Mouse (Mus musculus) MEL (cell line): Measurements from ENCODE around the gene S1pr3. TPM values are rescaled to one million over a fixed set of nuclear protein-coding genes. Genes with fewer than 3 reads are reported as not detected.

Experiments
- DNase-seq: peaks from one replicate; pipeline ENCODE4 v3.0.0; 2011; ENCODE audit warnings: low read depth, low spot score
- H3K27ac ChIP-seq: 2 replicates; pipeline ENCODE4 v1.5.1; 2012; ENCODE audit warnings: low read depth, mild to moderate bottlenecking, control low read depth, low read length, moderate library complexity; ENCODE audit not compliant: control insufficient read depth
- H3K27me3 ChIP-seq, 2 experiments: fragments of 150-350 bp in 1 of 2; sonication (generic) in 1 of 2; 2 replicates each; pipeline ENCODE4 v1.6.1; 2012; ENCODE audit warnings: low read length in 2 of 2, mild to moderate bottlenecking in 2 of 2, improper control_type of control experiment in 1 of 2, moderate library complexity in 1 of 2; ENCODE audit not compliant: insufficient read depth in 2 of 2, control insufficient read depth in 1 of 2
- H3K36me3 ChIP-seq, 2 experiments: 2 replicates each; pipeline ENCODE4 v1.6.1; 2012 to 2014; ENCODE audit warnings: low read length in 2 of 2, improper control_type of control experiment in 1 of 2, inconsistent platforms in 1 of 2, mild to moderate bottlenecking in 1 of 2; ENCODE audit not compliant: insufficient read depth in 2 of 2, control insufficient read depth in 1 of 2
- H3K4me1 ChIP-seq, 2 experiments: fragments of 150-350 bp in 1 of 2; sonication (generic) in 1 of 2; 2 replicates each; pipeline ENCODE4 v1.6.1; 2012; ENCODE audit warnings: low read length in 2 of 2, improper control_type of control experiment in 1 of 2, mild to moderate bottlenecking in 1 of 2; ENCODE audit not compliant: insufficient read depth in 2 of 2, control insufficient read depth in 1 of 2
- H3K4me3 ChIP-seq, 2 experiments: fragments of 150-350 bp in 1 of 2; sonication (generic) in 1 of 2; 2 replicates each; pipeline ENCODE4 v1.5.1; 2012; ENCODE audit warnings: low read depth in 2 of 2, low read length in 2 of 2, mild to moderate bottlenecking in 2 of 2, moderate library complexity in 2 of 2, control low read depth in 1 of 2, improper control_type of control experiment in 1 of 2; ENCODE audit not compliant: control insufficient read depth in 1 of 2, insufficient read depth in 1 of 2
- H3K79me2 ChIP-seq: 2 replicates; pipeline ENCODE4 v1.6.1; 2012; ENCODE audit warnings: mild to moderate bottlenecking, low read length, moderate library complexity; ENCODE audit not compliant: control insufficient read depth, poor library complexity, insufficient read depth
- H3K9ac ChIP-seq: 2 replicates; pipeline ENCODE4 v1.6.1; 2012; ENCODE audit warnings: low read depth, mild to moderate bottlenecking, control low read depth, low read length, moderate library complexity; ENCODE audit not compliant: control insufficient read depth, poor library complexity, severe bottlenecking
- H3K9me3 ChIP-seq: fragments of 150-350 bp; sonication (generic); replicated peaks from 2 replicates; pipeline ENCODE4 v1.6.1; 2012; ENCODE audit warnings: mild to moderate bottlenecking, low read length, improper control_type of control experiment, moderate library complexity; ENCODE audit not compliant: insufficient read depth
- BHLHE40 ChIP-seq: IDR thresholded peaks from 2 replicates; pipeline ENCODE4 v1.6.1; 2012; ENCODE audit warnings: low read depth, mild to moderate bottlenecking, inconsistent platforms, low read length, improper control_type of control experiment, borderline replicate concordance
- CHD2 ChIP-seq: IDR thresholded peaks from 2 replicates; pipeline ENCODE4 v1.6.1; 2011; ENCODE audit warnings: low read length, improper control_type of control experiment
- E2F4 ChIP-seq: IDR thresholded peaks from 2 replicates; pipeline ENCODE4 v1.6.1; 2011; ENCODE audit warnings: low read depth, low read length, improper control_type of control experiment, borderline replicate concordance
- ELF1 ChIP-seq: IDR thresholded peaks from 2 replicates; pipeline ENCODE4 v1.6.1; 2014; ENCODE audit warnings: low read depth, mild to moderate bottlenecking, inconsistent platforms, low read length, improper control_type of control experiment, moderate library complexity
- EP300 ChIP-seq, 2 experiments: IDR thresholded peaks; 2 replicates each; pipeline ENCODE4 v1.6.1; 2011; ENCODE audit warnings: improper control_type of control experiment in 2 of 2, low read length in 2 of 2, low read depth in 1 of 2, mild to moderate bottlenecking in 1 of 2
- HCFC1 ChIP-seq: IDR thresholded peaks from 2 replicates; pipeline ENCODE4 v1.6.1; 2012; ENCODE audit warnings: low read depth, mild to moderate bottlenecking, inconsistent platforms, low read length, improper control_type of control experiment, moderate library complexity
- JUND ChIP-seq: IDR thresholded peaks from 2 replicates; pipeline ENCODE4 v1.6.1; 2011; ENCODE audit warnings: low read depth, mild to moderate bottlenecking, improper control_type of control experiment, low read length
- MAFK ChIP-seq: IDR thresholded peaks from 2 replicates; pipeline ENCODE4 v1.6.1; 2011; ENCODE audit warnings: low read depth, mild to moderate bottlenecking, low read length, improper control_type of control experiment, borderline replicate concordance
- MAZ ChIP-seq: IDR thresholded peaks from 2 replicates; pipeline ENCODE4 v1.6.1; 2012; ENCODE audit warnings: low read depth, mild to moderate bottlenecking, inconsistent platforms, low read length, improper control_type of control experiment
- MXI1 ChIP-seq: IDR thresholded peaks from 2 replicates; pipeline ENCODE4 v1.6.1; 2011; ENCODE audit warnings: mild to moderate bottlenecking, low read depth, low read length, improper control_type of control experiment
- MYB ChIP-seq: IDR thresholded peaks from 2 replicates; pipeline ENCODE4 v1.6.1; 2011; ENCODE audit warnings: mild to moderate bottlenecking, low read depth, low read length, improper control_type of control experiment
- MYC ChIP-seq: IDR thresholded peaks from 2 replicates; pipeline ENCODE4 v1.6.1; 2011; ENCODE audit warnings: low read depth, mild to moderate bottlenecking, low read length, improper control_type of control experiment, moderate library complexity
- NELFE ChIP-seq: IDR thresholded peaks from 2 replicates; pipeline ENCODE4 v1.6.1; 2011; ENCODE audit warnings: low read depth, low read length, improper control_type of control experiment
- POLR2AphosphoS2 ChIP-seq: IDR thresholded peaks from 2 replicates; pipeline ENCODE4 v1.6.1; 2011; ENCODE audit warnings: low read length, improper control_type of control experiment
- POLR2AphosphoS5 ChIP-seq: IDR thresholded peaks from 2 replicates; pipeline ENCODE4 v1.6.1; 2012; ENCODE audit warnings: low read depth, borderline replicate concordance, mild to moderate bottlenecking, inconsistent platforms, low read length, moderate library complexity, mixed read lengths
- RAD21 ChIP-seq: IDR thresholded peaks from 2 replicates; pipeline ENCODE4 v1.6.1; 2011; ENCODE audit warnings: mild to moderate bottlenecking, low read depth, low read length, improper control_type of control experiment
- SIN3A ChIP-seq: IDR thresholded peaks from 2 replicates; pipeline ENCODE4 v1.6.1; 2012; ENCODE audit warnings: low read length, improper control_type of control experiment, inconsistent platforms
- SMC3 ChIP-seq: IDR thresholded peaks from 2 replicates; pipeline ENCODE4 v1.6.1; 2011; ENCODE audit warnings: low read depth, low read length, improper control_type of control experiment
- TAL1 ChIP-seq: IDR thresholded peaks from 2 replicates; pipeline ENCODE4 v1.6.1; 2012; ENCODE audit warnings: mild to moderate bottlenecking, inconsistent platforms, low read length, moderate library complexity, mixed read lengths
- TBP ChIP-seq: IDR thresholded peaks from 2 replicates; pipeline ENCODE4 v1.8.0; 2011; ENCODE audit warnings: low read depth, low read length, improper control_type of control experiment
- UBTF ChIP-seq: IDR thresholded peaks from 2 replicates; pipeline ENCODE4 v1.6.1; 2012; ENCODE audit warnings: low read depth, mild to moderate bottlenecking, inconsistent platforms, low read length, improper control_type of control experiment, moderate library complexity, borderline replicate concordance; ENCODE audit not compliant: insufficient read depth
- USF2 ChIP-seq, 2 experiments: IDR thresholded peaks; 2 replicates each; pipeline ENCODE4 v1.6.1; 2011 to 2012; ENCODE audit warnings: improper control_type of control experiment in 2 of 2, low read length in 2 of 2, borderline replicate concordance in 1 of 2, inconsistent platforms in 1 of 2, low read depth in 1 of 2, mild to moderate bottlenecking in 1 of 2; ENCODE audit not compliant: insufficient read depth in 1 of 2
- ZC3H11A ChIP-seq: IDR thresholded peaks from 2 replicates; pipeline ENCODE4 v1.6.1; 2012; ENCODE audit warnings: low read depth, mild to moderate bottlenecking, inconsistent platforms, low read length, improper control_type of control experiment
- ZKSCAN1 ChIP-seq: IDR thresholded peaks from 2 replicates; pipeline ENCODE4 v1.6.1; 2012; ENCODE audit warnings: low read depth, mild to moderate bottlenecking, inconsistent platforms, low read length, improper control_type of control experiment, moderate library complexity
- polyA plus RNA-seq, 2 experiments: library from polyadenylated mRNA; stranded (reverse) in 1 of 2; unstranded in 1 of 2; fragments of >175 nt in 1 of 2; fragments of >200 nt in 1 of 2; gene quantifications; 2 replicates each; pipeline versions ENCODE4 v1.2.1 to v1.2.4; 2012; ENCODE audit warnings: low replicate concordance in 2 of 2, low read depth in 1 of 2; ENCODE audit not compliant: insufficient read length in 2 of 2, insufficient read depth in 1 of 2, missing spikeins in 1 of 2
- total RNA-seq: library from RNA; depleted of rRNA; stranded (reverse); fragments of 300-350 nt; gene quantifications from 2 replicates; pipeline ENCODE4 v1.2.3, GENCODE M21; 2012

S1pr3 gene
- total and polyA plus RNA-seq, 3 experiments, result not detected

DNA sequence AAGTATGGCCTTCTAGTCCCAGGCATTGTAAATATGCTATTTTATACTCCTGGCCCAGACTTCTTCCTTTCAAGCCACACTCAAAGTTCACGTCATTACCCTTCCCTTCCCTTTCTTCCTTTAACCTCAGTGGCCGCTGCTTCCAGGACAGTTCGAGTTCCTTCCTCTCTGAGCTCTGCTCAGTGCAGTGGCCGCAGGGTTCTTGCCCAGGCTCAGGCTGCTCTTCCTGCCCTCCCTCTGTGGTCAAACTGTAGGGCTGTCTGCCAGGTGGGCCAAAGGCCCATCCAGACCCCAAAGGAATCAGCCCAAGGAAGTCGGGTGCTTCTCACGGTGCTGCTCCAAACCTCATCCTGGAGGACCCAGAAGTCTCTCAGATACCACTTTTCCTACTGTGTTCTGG, 9.4 kb downstream of the S1pr3 start:
- H3K4me3 ChIP-seq, result no peak overlapping the region
- no peaks in the 10 kb centered on the region for H3K36me3 ChIP-seq
- no peaks in the 10 kb centered on the region for H3K9me3 ChIP-seq
- no peaks in the 10 kb centered on the region for H3K4me1 ChIP-seq
- no peaks in the 10 kb centered on the region for H3K79me2 ChIP-seq
- H3K27ac ChIP-seq, result no peak overlapping the region
- DNase-seq, result no peak
- no peak overlapping the region for H3K9ac ChIP-seq
- no peaks in the 10 kb centered on the region for H3K27me3 ChIP-seq
- no peak for TF ChIP-seq BHLHE40
- no peak for TF ChIP-seq SIN3A
- no peak for TF ChIP-seq ZKSCAN1
- TF ChIP-seq EP300 (IDR thresholded peaks at IDR 0.05; ENCODE audit: low read depth in 1 of 2, low read length in 2 of 2), result no peak
- no peak for TF ChIP-seq MYB
- TF ChIP-seq RAD21, result no peak
- no peak for TF ChIP-seq POLR2AphosphoS5
- no peak for TF ChIP-seq POLR2AphosphoS2

DNA sequence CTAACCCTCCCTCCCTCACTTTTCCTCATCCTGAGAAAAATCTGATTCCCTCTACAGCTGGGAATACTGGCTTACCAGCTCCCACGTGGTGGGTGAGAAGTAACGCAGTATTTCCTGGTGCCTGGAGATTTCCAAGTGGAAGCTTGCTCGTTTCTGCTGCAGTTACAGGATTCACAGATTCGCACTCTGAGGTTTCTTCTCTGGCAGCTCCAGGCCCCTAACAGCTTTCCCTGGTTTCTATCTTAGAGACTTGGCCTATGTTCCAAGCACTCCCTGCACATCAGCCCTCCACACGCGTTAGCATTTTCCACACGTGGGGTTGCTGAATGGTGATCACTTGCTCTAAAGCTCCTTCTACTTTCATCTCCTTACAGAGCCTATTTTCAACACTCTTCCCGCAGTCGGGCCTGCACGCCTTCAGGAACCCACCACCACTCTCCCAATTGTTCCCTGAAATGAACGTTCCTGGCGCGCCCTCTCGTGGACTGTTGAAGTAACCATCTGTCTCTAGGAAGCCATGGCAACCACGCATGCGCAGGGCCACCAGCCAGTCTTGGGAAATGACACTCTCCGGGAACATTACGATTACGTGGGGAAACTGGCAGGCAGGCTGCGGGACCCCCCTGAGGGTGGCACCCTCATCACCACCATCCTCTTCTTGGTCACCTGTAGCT, 10.0 kb downstream of the S1pr3 start:
- H3K4me3 ChIP-seq, result no peak overlapping the region
- no peaks in the 10 kb centered on the region for H3K36me3 ChIP-seq
- no peaks in the 10 kb centered on the region for H3K4me1 ChIP-seq
- H3K27me3 ChIP-seq, result no peaks in the 10 kb centered on the region
- no peaks in the 10 kb centered on the region for H3K79me2 ChIP-seq
- no peaks in the 10 kb centered on the region for H3K9me3 ChIP-seq
- H3K27ac ChIP-seq, result no peak overlapping the region
- TF ChIP-seq TBP (no peak), CHD2 (no peak), JUND (no peak), UBTF (no peak), HCFC1 (no peak), MAZ (no peak), USF2 (IDR thresholded peaks at IDR 0.05; ENCODE audit: borderline replicate concordance in 1 of 2, insufficient read depth in 1 of 2, low read depth in 1 of 2, low read length in 2 of 2) (no peak), E2F4 (no peak), ZKSCAN1 (no peak), NELFE (no peak), ELF1 (no peak), ZC3H11A (no peak), MYB (no peak), POLR2AphosphoS2 (no peak), MAFK (no peak), TAL1 (no peak), MYC (no peak), MXI1 (no peak), SIN3A (no peak), SMC3 (no peak)
- H3K9ac ChIP-seq, result no peak overlapping the region
- DNase-seq, result no peak
